Mouse (Mus musculus) frontal cortex, postnatal 25 days (tissue): ENCODE measurements at regions not wholly inside any gene's neighbourhood (a gene's known extent, or its start where the extent isn't known, plus 50 kb on each side); places are given as distances from the start of the nearest gene placed in this dataset.

ENCODE experiments used
- DNase-seq, 2 experiments: peaks; one replicate each; pipeline ENCODE4 v3.0.0; 2022; ENCODE audit warnings: low spot score in 2 of 2

GRCm38 (mm10) chr1:4672344-4672743, 135.3 kb upstream of the Gm37988 start:
- no peak for DNase-seq

- no peak for DNase-seq
Measured at GRCm38 (mm10) chr1:4687605-4688004, 120.1 kb upstream of the Gm37988 start.

- no peak for DNase-seq
Measured at GRCm38 (mm10) chr1:4689096-4689495, 118.6 kb upstream of the Gm37988 start.

- DNase-seq: no peak
Measured at GRCm38 (mm10) chr1:4703316-4703715, 104.4 kb upstream of the Gm37988 start.

GRCm38 (mm10) chr1:4706171-4706570, 101.5 kb upstream of the Gm37988 start:
- no peak for DNase-seq

GRCm38 (mm10) chr1:4722333-4722931, 85.3 kb upstream of the Gm37988 start:
- DNase-seq: no peak
